Mouse (Mus musculus) stomach, postnatal 0 days (tissue): ENCODE measurements at regions not wholly inside any gene's neighbourhood (a gene's known extent, or its start where the extent isn't known, plus 50 kb on each side); places are given as distances from the start of the nearest gene placed in this dataset.

ENCODE experiments used
- CTCF ChIP-seq: IDR thresholded peaks from 2 replicates; pipeline ENCODE4 v1.5.1; 2016; ENCODE audit warnings: antibody characterized with exemption, low read depth, mild to moderate bottlenecking, moderate library complexity
- EP300 ChIP-seq: optimal IDR thresholded peaks from 2 replicates; pipeline ENCODE3; 2016; ENCODE audit warnings: antibody characterized with exemption

DNA sequence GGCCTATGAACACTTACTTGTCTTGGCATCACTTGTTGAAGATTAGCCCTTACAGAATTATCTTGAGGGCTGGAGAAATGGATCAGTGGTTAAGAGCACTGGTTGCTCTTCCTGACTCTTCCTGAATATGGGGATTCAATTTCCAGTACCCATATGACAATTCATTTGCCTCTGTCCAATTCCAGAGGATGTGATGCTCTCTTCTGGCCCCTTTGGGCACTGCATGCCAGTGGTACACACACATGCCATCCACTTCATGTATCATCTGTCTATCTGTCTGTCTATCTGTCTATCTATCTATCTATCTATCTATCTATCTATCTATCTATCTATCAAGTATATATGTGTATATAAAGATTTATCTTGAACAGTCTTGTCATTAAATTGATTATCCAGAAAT, 75.7 kb upstream of the Olfr291 start:
- peak; percentile 48 for TF ChIP-seq CTCF
- no peak for TF ChIP-seq EP300
